ENCODE assay signal across 8 mouse cellular contexts in genomic region chr7:27860396-27861235, GRCm38 (mm10). TPM values are rescaled to one million over a fixed set of nuclear protein-coding genes. Genes with fewer than 3 reads are reported as not detected.
DNase-seq lines count a peak whose midpoint lies in the region; ATAC-seq and TF ChIP-seq lines count a peak whose summit lies in the region.

No protein-coding gene starts in this region.

- peak; percentile 92 for ATAC-seq in forebrain, postnatal 0 days
- peak; percentile 81 for ATAC-seq in neural tube, embryonic 15.5 days (ENCODE audit: low FRiP score)

- no peaks in the 10 kb centered on the region for H3K27me3 ChIP-seq in E14TG2a.4 (ENCODE audit: insufficient read depth, low read length)
- no peaks in the 10 kb centered on the region for H3K27me3 ChIP-seq in forebrain, postnatal 0 days (ENCODE audit: insufficient read depth, low read length)
- H3K27me3 ChIP-seq in neural tube, embryonic 15.5 days (replicated peaks), result no peaks in the 10 kb centered on the region

- DNase-seq in brain, embryonic 14.5 days (ENCODE audit: low read depth), result peak; percentile 82
- DNase-seq in forebrain, postnatal 0 days, result peak; percentile 66
- peak; percentile 73 to 78 for DNase-seq in heart, postnatal 36 days
- peak; percentile 43 to 60 for DNase-seq in layer of hippocampus, adult 2 months (ENCODE audit: low spot score in 2 of 2)
- peak; percentile 73 for DNase-seq in lung, adult 2 months
- DNase-seq in testis, postnatal 10 days (ENCODE audit: low spot score), result peak; percentile 72

- under 1% methylated on average over 22 of the region's 22 CpGs for WGBS in forebrain, postnatal 0 days
- WGBS in lung, adult 2 months, result under 1% methylated on average over 22 of the region's 22 CpGs
- WGBS in neural tube, embryonic 15.5 days, result under 1% methylated on average over 22 of the region's 22 CpGs

- H3K9ac ChIP-seq in forebrain, postnatal 0 days, result peak overlapping the region; percentile 51
- peak overlapping the region; percentile 50 for H3K9ac ChIP-seq in neural tube, embryonic 15.5 days (replicated peaks)

- peak overlapping the region; percentile 80 for H3K4me3 ChIP-seq in E14TG2a.4 (replicated peaks; ENCODE audit: low read length)
- peak overlapping the region; percentile 57 for H3K4me3 ChIP-seq in forebrain, postnatal 0 days (ENCODE audit: low read depth, low read length)
- H3K4me3 ChIP-seq in layer of hippocampus, adult 2 months, result peak overlapping the region; percentile 74
- peak overlapping the region; percentile 72 for H3K4me3 ChIP-seq in lung, adult 2 months (replicated peaks; ENCODE audit: extremely low read depth, low read depth, low read length)
- peak overlapping the region; percentile 51 for H3K4me3 ChIP-seq in neural tube, embryonic 15.5 days (replicated peaks)

- peak overlapping the region; percentile 45; the same call in 1 of the 2 replicates for H3K27ac ChIP-seq in forebrain, postnatal 0 days (ENCODE audit: low read depth, low read length)
- H3K27ac ChIP-seq in layer of hippocampus, adult 2 months, result peak overlapping the region; percentile 75
- H3K27ac ChIP-seq in neural tube, embryonic 15.5 days (replicated peaks), result peak overlapping the region; percentile 66

- intact Hi-C loops in heart, postnatal 36 days (cut with DNase I), result loop anchor here (2.0 kb wide), 1 partner anchor 68 kb away; the partner anchor contains the start of gene Zfp974

- no peak for TF ChIP-seq POLR2A in brain, embryonic 14.5 days (IDR thresholded peaks at IDR 0.05; ENCODE audit: borderline replicate concordance, extremely low read depth, insufficient read depth, insufficient read length, poor library complexity, severe bottlenecking)
- peak; percentile 77; the same call in 1 of the 2 replicates for TF ChIP-seq POLR2A in lung, adult 2 months (IDR thresholded peaks at IDR 0.05; ENCODE audit: borderline replicate concordance, extremely low read depth, low read depth, low read length)

- no peak for TF ChIP-seq CTCF in E14TG2a.4 (conservative IDR thresholded peaks at IDR 0.05; ENCODE audit: low read length)
- no peak for TF ChIP-seq CTCF in brain, embryonic 14.5 days (IDR thresholded peaks at IDR 0.05; ENCODE audit: borderline replicate concordance, extremely low read depth, insufficient read depth, insufficient read length)
- no peak for TF ChIP-seq CTCF in forebrain, postnatal 0 days (IDR thresholded peaks at IDR 0.05; ENCODE audit: low read depth)
- no peak for TF ChIP-seq CTCF in layer of hippocampus, adult 2 months (conservative IDR thresholded peaks at IDR 0.05)
- TF ChIP-seq CTCF in lung, adult 2 months (IDR thresholded peaks at IDR 0.05; ENCODE audit: insufficient read depth, low read length), result no peak

- H3K36me3 ChIP-seq in E14TG2a.4 (ENCODE audit: insufficient read depth, low read length), result peaks cover 32% of the 10 kb centered on the region
- H3K36me3 ChIP-seq in forebrain, postnatal 0 days (ENCODE audit: insufficient read depth), result peaks cover 6% of the 10 kb centered on the region; the same call in 1 of the 2 replicates
- H3K36me3 ChIP-seq in neural tube, embryonic 15.5 days, result peaks cover 10% of the 10 kb centered on the region

- no peaks in the 10 kb centered on the region for H3K9me3 ChIP-seq in E14TG2a.4 (ENCODE audit: low read length)
- H3K9me3 ChIP-seq in forebrain, postnatal 0 days (ENCODE audit: low read length), result no peaks in the 10 kb centered on the region
- no peaks in the 10 kb centered on the region for H3K9me3 ChIP-seq in neural tube, embryonic 15.5 days (replicated peaks)

- H3K4me1 ChIP-seq in E14TG2a.4 (replicated peaks; ENCODE audit: low read depth, low read length), result peaks cover 36% of the 10 kb centered on the region
- no peaks in the 10 kb centered on the region for H3K4me1 ChIP-seq in forebrain, postnatal 0 days (ENCODE audit: insufficient read depth)
- peaks cover 5% of the 10 kb centered on the region for H3K4me1 ChIP-seq in lung, adult 2 months (ENCODE audit: control insufficient read depth, insufficient read depth, low read length)
- H3K4me1 ChIP-seq in neural tube, embryonic 15.5 days, result peaks cover 17% of the 10 kb centered on the region

- peak overlapping the region; percentile 70 for H3K4me2 ChIP-seq in forebrain, postnatal 0 days (ENCODE audit: low read depth)
- peak overlapping the region; percentile 71 for H3K4me2 ChIP-seq in neural tube, embryonic 15.5 days

RNA-seq across cellular contexts. Expression of gene Zfp607a, which starts 3.3 kb away (rescaled TPM):
- 1.1 and 1.4 TPM in 2 replicates for polyA plus RNA-seq in brain, embryonic 14.5 days (2012; rRNA removed)
- 2.5 and 2.8 TPM in 2 replicates for total RNA-seq in forebrain, postnatal 0 days (2014; rRNA removed)
- polyA plus RNA-seq in forebrain, postnatal 0 days (2015; fragmentation: Nextera tagmentation; extraction: Ambion mirVana), result 0.54 and 0.68 TPM in 2 replicates
- 1 to 10 TPM; 3.3 to 3.9 TPM for total RNA-seq in heart, postnatal 36 days (2021)
- 1 to 10 TPM; 2.6 to 2.9 TPM for total RNA-seq in layer of hippocampus, adult 2 months (2021)
- 0.72 and 1.7 TPM in 2 replicates for polyA plus RNA-seq in lung, adult 2 months (2012; rRNA removed)
- 1.1 and 1.8 TPM in 2 replicates for polyA plus RNA-seq in neural tube, embryonic 15.5 days (2015; fragmentation: Nextera tagmentation; extraction: Ambion mirVana)

RNA-seq across cellular contexts. Expression of gene Zfp59, which starts 22.2 kb away (rescaled TPM):
- 5.1 and 6.2 TPM in 2 replicates for polyA plus RNA-seq in brain, embryonic 14.5 days (2012; rRNA removed)
- 10.7 and 11.6 TPM in 2 replicates for total RNA-seq in forebrain, postnatal 0 days (2014; rRNA removed)
- polyA plus RNA-seq in forebrain, postnatal 0 days (2015; fragmentation: Nextera tagmentation; extraction: Ambion mirVana), result 3.5 and 5.2 TPM in 2 replicates
- 1 to 10 TPM; 2.4 to 2.7 TPM for total RNA-seq in heart, postnatal 36 days (2021)
- 1 to 10 TPM; 4.0 to 4.4 TPM for total RNA-seq in layer of hippocampus, adult 2 months (2021)
- polyA plus RNA-seq in lung, adult 2 months (2012; rRNA removed), result 0.54 and 1.1 TPM in 2 replicates
- polyA plus RNA-seq in neural tube, embryonic 15.5 days (2015; fragmentation: Nextera tagmentation; extraction: Ambion mirVana), result 9.0 and 9.7 TPM in 2 replicates

RNA-seq across cellular contexts. Expression of gene Zfp626, which starts 53.6 kb away (rescaled TPM):
- 2.9 and 3.7 TPM in 2 replicates for polyA plus RNA-seq in brain, embryonic 14.5 days (2012; rRNA removed)
- 4.6 and 9.5 TPM in 2 replicates for total RNA-seq in forebrain, postnatal 0 days (2014; rRNA removed)
- 0.84 and 1.1 TPM in 2 replicates for polyA plus RNA-seq in forebrain, postnatal 0 days (2015; fragmentation: Nextera tagmentation; extraction: Ambion mirVana)
- 1 to 10 TPM; 4.4 to 4.9 TPM for total RNA-seq in heart, postnatal 36 days (2021)
- 1 to 10 TPM; 7.6 to 8.7 TPM for total RNA-seq in layer of hippocampus, adult 2 months (2021)
- 0.55 and 1.1 TPM in 2 replicates for polyA plus RNA-seq in lung, adult 2 months (2012; rRNA removed)
- polyA plus RNA-seq in neural tube, embryonic 15.5 days (2015; fragmentation: Nextera tagmentation; extraction: Ambion mirVana), result 2.0 and 2.1 TPM in 2 replicates

Comparison
In these comparisons a context has a peak if more than half of its experiments do, and no peak if none do; other contexts are left out.
1. Peak in every context shown above with its lines: DNase-seq, ATAC-seq, H3K4me3 ChIP-seq and H3K27ac ChIP-seq.